Mouse (Mus musculus): ENCODE data around the gene Stac2.

Stac2 gene

DNA sequence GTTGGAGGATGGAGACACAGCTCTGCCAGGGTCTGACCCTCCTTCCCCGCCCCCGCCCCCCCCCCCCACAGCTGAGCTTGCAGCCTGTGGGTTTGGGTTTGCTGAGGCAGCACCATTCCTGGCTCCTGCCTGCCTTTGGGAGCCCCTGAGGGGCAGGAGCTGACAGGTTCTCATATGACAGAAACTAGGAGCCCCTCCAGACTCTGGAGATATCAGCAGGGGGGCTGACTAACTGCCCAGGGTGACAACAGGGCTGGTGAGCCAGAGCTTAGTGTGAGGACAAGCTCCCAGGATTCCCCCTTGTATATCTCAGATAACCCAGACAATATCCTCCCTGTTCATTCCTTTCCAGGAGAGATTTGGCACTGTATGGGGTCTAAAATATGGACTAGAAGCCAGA is 2.3 kb downstream of the Stac2 start:
- DNase-seq (ENCODE audit: low spot score), result no peak

DNA sequence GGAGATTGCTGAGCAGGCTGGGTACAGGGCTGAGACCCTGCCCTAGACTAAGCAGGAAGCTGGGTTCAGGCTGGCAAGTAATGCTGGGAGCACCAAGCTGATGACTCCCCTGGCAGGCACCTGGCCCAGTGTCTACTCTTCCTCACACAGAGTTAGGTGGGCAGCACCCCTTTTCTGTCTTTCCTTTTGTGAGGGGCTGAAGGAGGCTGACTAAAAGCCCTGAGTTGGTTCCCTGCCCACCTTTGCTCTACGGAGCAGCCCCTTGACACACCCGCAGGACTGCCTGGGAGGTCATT is 2.8 kb downstream of the Stac2 start:
- no peak for DNase-seq (ENCODE audit: low spot score)

DNA sequence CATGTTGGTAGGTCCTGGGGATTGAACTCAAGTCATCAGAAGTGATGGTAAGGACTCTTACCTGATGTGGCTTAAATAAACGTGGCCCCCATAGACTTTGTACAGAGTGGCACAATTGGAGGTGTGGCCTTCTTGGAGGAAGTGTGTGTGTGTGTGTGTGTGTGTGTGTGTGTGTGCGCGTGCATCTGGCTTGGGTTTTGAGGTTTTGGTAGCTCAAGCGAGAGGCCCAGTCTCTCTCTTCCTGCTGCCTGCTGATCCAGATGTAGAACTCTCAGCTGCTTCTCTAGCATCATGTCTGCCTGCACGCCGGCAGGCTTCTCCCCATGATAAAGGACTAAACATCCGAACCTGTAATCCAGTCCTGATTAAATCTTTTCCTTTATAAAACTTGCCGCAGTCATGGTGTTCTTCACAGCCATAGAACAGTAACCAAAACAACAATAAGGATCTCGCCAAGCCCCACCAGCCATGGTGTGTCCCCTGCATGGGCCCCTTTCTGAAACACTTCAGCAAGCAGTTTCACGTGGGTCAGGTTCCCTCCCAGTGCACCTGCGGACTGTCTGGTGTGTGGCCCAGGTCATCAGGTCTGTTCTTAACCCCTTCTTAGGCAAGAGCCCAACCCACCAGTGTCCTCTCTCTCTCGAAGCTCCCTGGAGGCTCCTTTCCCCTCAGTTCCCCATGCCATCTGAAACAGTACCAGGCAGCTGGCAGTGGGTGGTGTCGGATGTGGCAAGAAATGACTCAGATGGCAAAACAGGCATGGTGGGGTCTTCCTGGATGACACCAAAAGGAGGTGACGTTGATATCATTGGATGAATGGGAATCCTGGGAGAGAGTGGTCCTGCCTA is 3.4 kb downstream of the Stac2 start:
- DNase-seq (ENCODE audit: low spot score), result no peak

DNA sequence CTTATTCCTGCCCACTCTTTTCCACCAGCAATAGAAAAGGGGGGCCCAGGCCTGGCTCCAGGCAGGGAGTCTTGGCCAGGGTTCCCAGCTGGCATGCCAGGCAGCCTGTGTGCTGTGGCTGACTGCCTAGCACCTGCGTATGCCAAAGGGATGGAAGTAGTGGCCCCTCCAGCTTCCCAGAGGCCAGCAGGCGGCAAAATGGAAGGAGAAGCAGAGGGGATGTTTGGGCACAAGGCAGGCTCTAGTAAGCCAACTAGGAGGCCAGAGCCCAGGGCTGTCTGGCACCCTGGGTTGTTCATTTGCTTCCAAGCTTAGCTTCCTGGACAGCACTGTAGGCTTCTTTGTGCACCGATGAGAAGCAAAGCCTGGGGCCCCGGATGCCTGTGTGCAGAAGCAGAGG is 5.5 kb downstream of the Stac2 start:
- DNase-seq (ENCODE audit: low spot score), result no peak

DNA sequence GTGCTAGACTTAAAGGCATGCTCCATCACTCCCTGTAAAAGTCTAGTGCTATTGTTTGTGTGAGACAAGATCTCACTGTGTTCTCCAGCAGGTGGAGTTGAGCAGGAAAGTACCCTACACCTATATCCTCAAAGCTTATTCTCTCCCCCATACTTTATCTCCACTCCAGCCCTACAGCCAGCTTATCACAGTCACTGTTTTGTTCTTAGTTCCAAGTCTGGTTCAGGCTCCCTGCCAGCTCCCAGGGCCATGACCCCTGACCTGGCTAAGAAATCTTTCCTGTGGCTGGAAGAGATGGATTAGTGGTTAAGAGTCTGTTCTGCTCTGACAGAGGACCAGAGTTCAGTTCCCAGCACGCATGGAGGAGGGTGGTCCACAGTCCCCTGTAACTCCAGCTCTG is 6.8 kb downstream of the Stac2 start:
- no peak for DNase-seq (ENCODE audit: low spot score)

DNA sequence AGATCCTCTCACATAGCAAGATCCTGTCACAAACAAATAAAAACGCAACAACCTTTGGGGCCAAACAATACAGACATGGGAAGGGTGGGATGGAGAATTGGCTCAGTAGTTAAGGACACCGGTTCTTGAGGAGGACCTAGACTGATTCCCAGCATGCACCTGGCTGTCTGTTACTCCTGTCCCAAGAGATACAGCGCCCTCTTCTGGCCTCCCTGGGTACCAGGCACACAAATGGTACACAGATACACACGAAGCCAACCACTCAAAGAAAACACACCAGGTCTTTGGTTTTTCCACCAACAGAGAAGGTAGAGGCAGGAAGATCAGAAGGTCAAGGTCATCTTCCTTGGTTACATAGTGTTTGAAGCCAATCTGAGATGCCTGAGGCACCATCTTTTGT is 7.7 kb downstream of the Stac2 start:
- no peak for DNase-seq (ENCODE audit: low spot score)

DNA sequence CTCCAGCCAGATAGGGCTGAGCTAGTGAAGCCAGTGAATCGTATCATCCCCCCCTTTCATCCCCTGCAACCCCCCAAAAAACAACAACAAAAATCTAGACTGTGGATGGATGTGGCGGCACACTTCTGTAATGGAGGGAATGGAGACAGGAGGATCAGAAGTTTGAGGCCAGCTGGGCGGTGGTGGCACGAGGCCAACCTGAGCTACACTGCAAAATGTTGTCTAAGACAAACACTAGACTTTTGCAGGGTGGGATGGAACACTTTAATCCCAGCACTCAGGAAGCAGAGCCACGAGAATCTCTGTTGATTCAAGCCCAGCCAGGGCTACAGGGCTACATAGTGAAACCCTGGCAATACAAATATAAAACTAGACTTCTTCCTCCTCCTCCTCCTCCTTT is 9.2 kb downstream of the Stac2 start:
- DNase-seq (ENCODE audit: low spot score), result no peak

DNA sequence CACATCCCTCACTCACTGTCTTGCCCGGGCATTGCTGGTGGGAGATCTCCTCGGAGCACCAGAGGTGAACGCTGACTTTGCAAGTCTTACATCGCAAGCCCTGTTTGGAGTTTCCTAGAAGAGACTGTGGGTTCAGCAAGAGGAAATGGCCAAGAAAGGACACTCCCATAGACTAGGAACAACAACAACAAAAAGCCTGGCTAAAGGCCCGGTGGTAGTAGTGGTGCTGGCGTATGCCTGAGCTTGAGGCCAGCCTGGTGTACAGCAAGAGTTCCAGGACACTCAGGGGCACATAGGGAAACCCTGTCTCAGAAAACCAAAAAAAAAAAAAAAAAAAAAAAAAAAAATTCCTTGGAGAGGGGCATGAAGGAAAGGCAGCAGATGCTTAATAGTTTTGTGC is 10.5 kb downstream of the Stac2 start:
- no peak for DNase-seq (ENCODE audit: low spot score)

DNA sequence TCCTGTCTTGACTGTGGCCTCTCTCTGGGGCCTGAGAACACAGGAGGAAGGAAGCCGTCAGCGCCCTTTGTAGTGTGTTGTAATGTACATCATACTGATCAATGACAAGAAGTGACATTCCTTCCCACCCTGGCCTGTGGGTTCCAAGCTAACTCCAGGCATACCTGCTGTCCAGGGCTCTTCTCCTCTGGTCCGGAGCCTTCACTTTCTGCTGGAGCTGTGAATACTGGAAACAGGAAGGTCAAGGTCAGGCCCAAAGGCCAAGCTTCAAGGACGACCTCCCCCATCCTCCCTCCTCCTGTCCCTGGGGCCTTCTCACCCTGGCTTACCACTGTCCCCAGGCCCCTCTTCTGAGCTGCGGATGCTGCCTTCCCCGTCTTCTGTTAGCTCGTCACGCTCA is 12.3 kb downstream of the Stac2 start:
- no peak for DNase-seq (ENCODE audit: low spot score)

DNA sequence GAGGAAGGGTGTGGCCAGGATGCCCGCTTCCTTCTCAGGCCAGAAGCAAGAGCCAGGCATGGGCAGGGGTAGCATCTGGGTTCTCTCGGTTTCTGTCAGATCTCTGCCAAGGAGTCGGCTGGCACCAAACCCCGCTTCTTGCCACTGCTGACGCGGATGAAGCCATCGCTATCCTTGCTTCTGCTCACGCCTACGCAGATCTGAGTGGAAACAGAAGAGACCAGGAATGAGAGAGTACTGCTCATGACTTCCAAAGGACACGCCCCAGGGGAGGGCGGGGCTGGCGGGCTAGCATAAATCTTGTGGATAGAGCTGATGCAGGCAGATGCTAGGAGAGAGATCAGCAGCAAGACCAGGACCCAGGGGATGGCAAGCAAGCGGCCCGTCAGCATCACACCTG is 15.4 kb downstream of the Stac2 start:
- no peak for DNase-seq (ENCODE audit: low spot score)

DNA sequence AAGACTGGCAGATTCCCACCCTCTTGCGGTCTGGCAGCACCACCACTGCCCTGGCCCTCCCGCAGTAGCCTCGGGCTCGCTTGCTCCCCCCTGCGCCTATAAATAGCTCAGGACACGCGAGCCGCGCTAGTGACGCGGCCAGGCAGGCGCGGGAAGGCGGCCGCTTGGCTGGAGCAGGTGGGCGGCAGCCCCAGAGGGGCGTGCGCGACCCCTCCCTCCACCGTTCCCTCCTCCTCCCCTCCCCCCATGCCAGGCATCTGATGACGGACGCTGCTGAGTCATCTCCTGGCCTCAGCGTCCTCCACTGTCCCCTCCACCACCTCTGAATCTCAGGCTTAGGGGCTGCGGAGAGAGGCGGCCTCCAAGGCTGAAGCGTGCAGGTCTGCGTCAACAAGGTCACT is 17.3 kb downstream of the Stac2 start:
- peak; percentile 43 for DNase-seq (ENCODE audit: low spot score)

DNA sequence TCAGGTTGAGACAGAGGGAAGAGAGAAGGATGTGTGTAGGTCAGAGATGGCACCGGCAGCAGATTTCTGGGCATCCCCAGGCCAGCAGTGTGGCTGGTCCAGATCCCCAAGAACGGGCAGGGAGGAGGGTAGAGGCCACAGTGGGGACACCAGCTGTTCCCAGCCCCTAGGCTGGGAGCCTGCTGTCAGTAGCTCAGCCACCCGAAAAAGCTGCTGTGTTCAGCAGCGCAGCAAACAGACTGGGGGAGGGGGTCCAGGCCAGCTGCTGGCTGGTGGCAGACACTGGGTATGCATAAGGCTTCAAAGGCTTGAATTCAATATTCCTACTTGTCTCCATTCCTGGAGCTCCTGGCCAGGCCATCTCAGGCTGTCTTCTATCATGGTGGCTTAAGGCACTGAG is 18.4 kb downstream of the Stac2 start:
- DNase-seq (ENCODE audit: low spot score), result no peak

DNA sequence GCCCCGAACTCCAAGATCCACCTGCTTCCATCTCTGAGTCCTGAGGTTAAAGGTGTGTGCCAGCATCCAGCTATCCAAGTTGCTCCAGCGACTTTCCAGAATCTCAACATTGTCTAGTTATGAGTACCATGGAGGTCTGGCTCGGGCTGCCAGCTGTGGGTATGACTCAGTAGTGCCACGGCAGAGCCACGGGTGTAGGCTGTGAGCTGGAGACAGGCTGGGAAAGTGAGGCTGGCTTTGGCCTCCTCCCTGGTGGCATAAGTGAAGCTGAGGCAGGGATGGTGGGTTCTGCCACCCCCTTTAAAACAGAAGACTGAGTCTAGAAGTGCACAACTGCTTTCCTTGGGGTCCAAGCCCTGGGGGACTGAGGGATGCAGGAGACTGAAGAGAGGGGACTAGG is 19.2 kb downstream of the Stac2 start:
- DNase-seq (ENCODE audit: low spot score), result no peak

DNA sequence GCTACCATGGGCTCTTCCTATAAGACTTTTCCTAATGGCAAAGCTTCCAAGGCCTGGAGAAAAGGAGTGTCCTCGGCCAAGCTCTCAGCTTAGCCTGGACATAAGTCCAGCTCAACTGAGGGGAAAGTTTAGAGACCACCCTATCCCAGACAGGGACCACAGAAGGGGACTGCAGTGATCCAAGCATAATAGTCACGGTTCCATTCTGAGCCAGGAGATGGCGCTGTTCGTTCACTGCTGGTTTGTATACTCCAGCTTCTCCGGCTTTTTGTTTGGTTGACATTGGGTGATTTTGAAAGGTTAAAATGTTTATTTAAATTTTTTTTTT is 21.9 kb downstream of the Stac2 start:
- DNase-seq (ENCODE audit: low spot score), result peak; percentile 75

DNA sequence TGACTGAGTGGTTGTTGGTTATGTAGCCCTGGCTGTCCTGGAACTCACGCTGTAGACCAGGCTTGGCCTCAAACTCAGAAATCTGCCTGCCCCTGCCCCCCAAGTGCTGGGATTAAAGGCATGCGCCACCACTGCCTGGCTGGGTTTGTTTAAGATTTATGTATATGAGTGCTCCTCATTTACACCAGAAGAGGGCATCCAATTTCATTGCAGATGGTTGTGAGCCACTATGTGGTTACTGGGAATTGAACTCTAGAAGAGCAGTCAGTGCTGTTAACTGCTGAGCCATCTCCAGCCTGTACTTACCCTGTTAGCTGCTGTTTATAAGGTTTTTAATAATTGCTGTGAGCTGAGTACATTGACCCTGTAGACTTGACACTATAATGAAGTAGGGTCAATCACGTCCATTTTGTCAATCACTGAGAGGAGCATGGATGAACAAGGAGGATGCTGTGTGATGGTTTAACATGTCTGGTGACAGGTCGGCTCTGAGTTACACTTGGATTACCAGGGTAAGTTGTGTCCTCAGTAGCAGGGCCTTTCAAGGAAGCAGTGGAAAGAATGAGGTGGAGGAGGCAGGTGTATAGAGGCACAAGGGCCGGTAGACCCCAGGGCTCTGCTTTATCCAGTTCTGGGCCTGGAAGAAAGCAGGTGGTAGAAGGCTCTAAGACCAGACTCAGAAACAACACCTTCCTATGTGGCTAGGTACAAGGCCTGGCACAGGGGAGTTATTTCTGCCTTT is 22.4 kb downstream of the Stac2 start:
- no peak for DNase-seq (ENCODE audit: low spot score)

DNA sequence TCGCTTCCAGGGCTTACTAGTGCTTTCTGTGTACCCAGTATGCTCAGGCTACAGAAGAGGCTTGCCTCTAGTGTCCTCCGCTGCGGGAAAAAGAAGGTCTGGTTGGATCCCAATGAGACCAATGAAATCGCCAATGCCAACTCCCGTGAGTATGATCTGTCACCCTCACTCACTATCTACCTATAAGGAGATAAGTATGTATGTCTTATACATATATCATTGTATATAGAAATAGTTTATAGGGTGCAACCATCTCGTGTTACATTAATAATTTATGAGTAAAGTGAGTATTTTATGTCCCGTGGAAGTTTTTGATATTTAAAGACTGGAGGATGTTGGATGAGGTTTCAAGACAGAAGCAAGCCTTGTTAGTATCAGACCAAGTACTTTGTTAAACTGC is 25.5 kb downstream of the Stac2 start:
- DNase-seq (ENCODE audit: low spot score), result no peak

DNA sequence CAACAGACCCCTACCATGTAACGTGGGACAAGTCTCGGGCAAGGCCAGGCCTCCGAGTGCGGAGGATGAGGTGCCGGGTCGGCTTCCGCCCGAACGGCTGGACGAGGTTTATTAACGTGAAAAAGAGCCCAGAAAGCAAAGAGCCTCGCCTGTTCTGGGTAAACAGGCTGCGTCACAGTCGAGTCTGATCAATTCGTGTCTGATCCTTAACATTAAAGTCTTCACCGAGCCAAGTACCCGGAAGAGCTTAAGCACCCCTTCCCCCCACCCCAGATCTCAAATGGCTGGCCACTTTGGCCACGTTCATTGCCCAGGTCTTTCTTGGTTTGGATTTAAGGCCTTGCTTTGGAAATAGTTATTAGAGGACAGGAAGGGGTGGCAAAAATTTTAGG is 26.0 kb downstream of the Stac2 start:
- DNase-seq (ENCODE audit: low spot score), result no peak

DNA sequence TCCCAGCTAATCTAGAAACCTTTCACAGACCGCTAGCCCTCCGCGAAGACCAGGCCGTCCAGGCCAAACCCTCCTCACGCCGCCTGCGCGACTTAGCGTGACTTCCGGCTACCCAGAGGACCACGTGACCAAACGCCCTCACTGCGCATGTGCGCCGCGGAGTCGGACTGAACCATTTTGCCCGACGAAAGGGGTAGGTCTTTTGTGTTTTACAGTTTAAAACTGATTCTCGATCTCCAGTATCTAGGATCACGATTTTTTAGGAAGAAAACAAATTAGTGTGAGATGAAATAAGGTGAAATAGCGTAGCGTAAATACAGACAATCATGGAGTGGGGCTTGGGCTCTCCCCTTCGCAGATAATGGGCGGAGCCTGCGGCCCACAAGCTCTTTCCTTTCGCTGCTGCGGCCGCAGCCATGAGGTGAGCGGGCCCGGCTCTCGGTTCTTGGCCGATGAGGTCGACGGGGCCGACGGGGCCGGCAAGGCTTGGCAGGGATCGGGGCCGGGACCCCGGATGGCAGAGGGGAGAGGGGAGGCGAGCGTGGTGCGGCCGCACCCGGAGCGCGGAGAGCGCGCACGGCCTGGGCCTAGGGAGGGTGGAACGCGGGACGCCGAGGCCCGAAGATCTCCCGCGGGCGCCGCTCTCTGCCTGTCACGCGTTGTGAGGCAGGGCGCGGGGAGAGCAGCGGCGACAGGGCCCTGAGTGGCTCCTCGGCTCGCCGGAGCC is 26.5 kb downstream of the Stac2 start, which contains the start of gene Rpl19:
Gene Rpl19, plus strand, starts transcription at position 141 of the 727 bp plus-strand sequence.
- DNase-seq (ENCODE audit: low spot score), result peak; percentile 93

DNA sequence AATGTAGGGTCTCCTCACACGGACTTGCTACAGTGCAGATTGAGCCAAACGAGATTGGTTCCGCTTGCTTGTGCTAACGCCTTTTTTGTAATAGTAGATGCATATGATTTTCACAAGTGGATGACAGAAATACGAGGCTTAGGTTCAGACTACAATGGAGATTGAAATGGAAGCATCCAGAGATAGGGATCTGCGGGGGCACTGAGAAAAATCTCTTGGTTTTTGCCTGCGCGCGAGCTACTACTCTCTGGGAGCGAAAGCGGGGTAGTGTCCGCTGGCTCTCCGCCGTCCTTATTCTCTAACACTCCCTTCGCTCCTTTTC is 27.1 kb downstream of the Stac2 start:
- DNase-seq (ENCODE audit: low spot score), result no peak

DNA sequence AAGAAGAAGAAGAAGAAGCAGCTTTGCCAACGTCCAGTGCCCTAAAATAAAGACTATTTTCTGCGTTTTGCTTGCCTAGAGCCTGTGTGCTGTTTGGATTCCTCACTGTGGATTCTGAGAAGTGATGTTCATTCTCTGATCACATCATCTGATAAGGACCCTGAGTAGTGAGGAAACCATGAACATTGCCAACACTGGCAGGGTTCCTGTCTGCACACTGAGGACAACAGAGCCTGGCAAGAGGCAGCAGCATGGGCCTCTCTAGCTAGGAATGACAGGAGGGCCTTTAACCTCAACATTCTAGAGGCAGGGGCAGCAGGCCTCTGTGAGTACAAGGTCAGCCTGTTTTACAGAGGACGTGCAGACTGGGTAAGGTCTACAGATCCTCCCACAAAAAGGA is 28.7 kb downstream of the Stac2 start:
- no peak for DNase-seq (ENCODE audit: low spot score)

DNA sequence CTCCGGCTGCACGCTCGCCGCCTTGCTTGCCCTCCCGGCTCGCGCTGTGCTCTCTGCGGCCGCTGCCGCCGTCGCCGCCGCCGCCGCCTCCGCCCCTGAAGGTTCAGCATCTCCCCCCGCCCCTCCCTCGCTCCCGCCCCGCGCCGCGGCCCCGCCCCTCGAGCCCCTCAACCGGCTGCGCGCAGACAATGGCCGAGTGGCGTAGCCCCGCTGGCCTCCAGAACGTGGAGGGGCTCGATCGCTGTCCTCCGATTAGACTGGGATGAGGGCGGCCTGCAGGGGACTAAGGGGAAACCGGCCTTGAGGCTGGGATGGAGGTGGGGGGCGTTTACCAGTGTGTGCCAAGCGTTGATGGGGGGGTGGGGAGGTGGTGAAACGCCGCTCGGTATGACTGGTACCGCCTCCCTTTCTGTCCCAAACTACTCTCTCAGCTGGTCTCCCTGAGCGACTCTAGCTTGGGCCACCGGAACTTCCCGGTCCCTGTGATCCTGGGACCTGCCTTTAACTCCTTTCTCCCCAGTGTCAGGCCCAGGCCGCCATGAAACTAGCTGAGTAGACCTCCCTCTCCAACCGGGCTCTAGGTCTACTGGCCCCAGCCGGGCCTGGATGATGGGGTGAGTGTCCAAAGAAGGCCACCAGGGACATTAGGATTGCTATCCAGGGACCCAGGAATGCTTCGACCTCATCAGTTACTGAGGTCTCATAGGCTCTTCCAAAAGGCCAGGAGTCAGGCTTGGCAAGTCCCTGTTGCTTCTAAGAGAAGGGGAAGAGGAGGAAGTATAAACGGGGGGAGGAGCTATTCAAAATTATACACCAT is 30.5 kb downstream of the Stac2 start, which contains the start of gene Cacnb1:
Gene Cacnb1, minus strand, starts transcription at position 480 of the 817 bp plus-strand sequence.
- DNase-seq (ENCODE audit: low spot score), result peak; percentile 63

DNA sequence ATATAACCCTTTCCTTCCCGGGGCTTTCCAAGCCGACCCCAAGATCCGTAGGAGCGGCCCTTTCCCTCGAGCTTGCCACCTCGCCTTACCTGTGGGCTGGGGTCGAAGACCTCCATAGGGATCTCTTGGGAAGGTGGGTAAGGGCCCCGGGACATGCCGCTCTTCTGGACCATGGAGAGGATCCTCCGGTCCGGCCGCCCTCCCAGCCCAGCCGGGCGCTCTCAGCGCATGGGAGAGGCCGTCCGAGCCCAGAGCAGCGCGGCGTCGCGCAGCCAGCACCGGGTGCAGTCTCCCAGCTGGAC is 31.1 kb downstream of the Stac2 start:
- peak; percentile 10 for DNase-seq (ENCODE audit: low spot score)
